In the genomic region with DNA sequence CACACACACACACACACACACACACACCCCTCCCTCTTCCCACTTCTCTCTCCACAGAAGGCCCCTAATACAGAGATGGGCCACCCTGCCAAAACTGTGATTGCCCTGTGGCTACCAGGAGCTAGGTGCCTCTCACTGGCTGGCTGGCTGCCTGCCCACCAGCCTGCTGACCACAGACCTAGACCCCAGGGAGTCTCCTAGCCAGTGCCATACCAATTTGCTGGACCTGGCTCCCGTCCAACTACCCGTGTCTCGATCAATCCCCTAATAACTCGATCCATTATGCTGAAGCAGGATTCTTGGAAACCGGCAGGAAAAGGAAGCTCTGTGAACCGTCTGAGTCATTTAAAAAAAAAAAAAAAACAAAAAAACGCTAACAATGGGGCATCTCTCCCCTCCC, we compare ENCODE assay signal across 14 mouse cellular contexts. TPM values are rescaled to one million over a fixed set of nuclear protein-coding genes. Genes with fewer than 3 reads are reported as not detected.
DNase-seq lines count a peak whose midpoint lies in the region; ATAC-seq lines count a peak whose summit lies in the region.
"Had no signal": no experiment of that assay in that cellular context is flagged by ENCODE, and none has a peak within 500 bp of the region (broad histone marks: within the 10 kb centered on the region; RNA-seq: fewer than 3 reads in every experiment).

No protein-coding gene starts in this region.

- no peak for DNase-seq in heart, adult 11 months
- DNase-seq in midbrain, embryonic 14.5 days: peak; percentile 52
- no peak for DNase-seq in midbrain, embryonic 11.5 days (ENCODE audit: low spot score, missing footprints)
- no peak for DNase-seq in spleen, postnatal 14 days (ENCODE audit: low spot score in 2 of 2)
- no peak for DNase-seq in ovary, adult 18-20 months (ENCODE audit: low spot score)
- DNase-seq: kidney, adult 8-10 months had no signal

- H3K4me3 ChIP-seq in heart, embryonic 11.5 days (ENCODE audit: low read depth, low read length): no peak overlapping the region
- H3K4me3 ChIP-seq in midbrain, embryonic 14.5 days (replicated peaks; ENCODE audit: low read depth, low read length): no peak overlapping the region
- no peak overlapping the region for H3K4me3 ChIP-seq in midbrain, embryonic 11.5 days (ENCODE audit: low read depth, low read length)
- no peak overlapping the region for H3K4me3 ChIP-seq in hindbrain, embryonic 13.5 days
- H3K4me3 ChIP-seq in neural tube, embryonic 15.5 days (replicated peaks): no peak overlapping the region
- H3K4me3 ChIP-seq: liver, embryonic 12.5 days; stomach, embryonic 15.5 days had no signal

- 43% methylated on average over 7 of the region's 7 CpGs for WGBS in heart, embryonic 11.5 days (ENCODE audit: insufficient replicate concordance)
- WGBS in midbrain, embryonic 14.5 days: 34% methylated on average over 7 of the region's 7 CpGs
- 63% methylated on average over 7 of the region's 7 CpGs for WGBS in midbrain, embryonic 11.5 days
- WGBS in hindbrain, embryonic 13.5 days: 20% methylated on average over 7 of the region's 7 CpGs
- 25% methylated on average over 7 of the region's 7 CpGs for WGBS in neural tube, embryonic 15.5 days

- H3K36me3 ChIP-seq in heart, embryonic 11.5 days (ENCODE audit: control insufficient read depth, insufficient read depth, low read length): no peaks in the 10 kb centered on the region
- H3K36me3 ChIP-seq in midbrain, embryonic 14.5 days (ENCODE audit: control insufficient read depth, insufficient read depth, low read length): no peaks in the 10 kb centered on the region
- H3K36me3 ChIP-seq in midbrain, embryonic 11.5 days (ENCODE audit: control insufficient read depth, insufficient read depth, low read length): no peaks in the 10 kb centered on the region
- H3K36me3 ChIP-seq in hindbrain, embryonic 13.5 days: no peaks in the 10 kb centered on the region
- H3K36me3 ChIP-seq in neural tube, embryonic 15.5 days: no peaks in the 10 kb centered on the region
- H3K36me3 ChIP-seq: liver, embryonic 12.5 days; stomach, embryonic 15.5 days had no signal

- peaks cover 74% of the 10 kb centered on the region for H3K4me1 ChIP-seq in heart, embryonic 11.5 days (ENCODE audit: control insufficient read depth, insufficient read depth, low read length)
- H3K4me1 ChIP-seq in midbrain, embryonic 14.5 days (ENCODE audit: control insufficient read depth, insufficient read depth, low read length): peaks cover 55% of the 10 kb centered on the region
- H3K4me1 ChIP-seq in midbrain, embryonic 11.5 days (ENCODE audit: control insufficient read depth, insufficient read depth, low read length): peaks cover 34% of the 10 kb centered on the region
- H3K4me1 ChIP-seq in hindbrain, embryonic 13.5 days (replicated peaks): peaks cover 78% of the 10 kb centered on the region
- peaks cover 71% of the 10 kb centered on the region for H3K4me1 ChIP-seq in neural tube, embryonic 15.5 days

- no peaks in the 10 kb centered on the region for H3K9me3 ChIP-seq in heart, embryonic 11.5 days (replicated peaks; ENCODE audit: control insufficient read depth, low read length)
- H3K9me3 ChIP-seq in midbrain, embryonic 14.5 days (ENCODE audit: control insufficient read depth, low read length): no peaks in the 10 kb centered on the region
- H3K9me3 ChIP-seq in midbrain, embryonic 11.5 days (ENCODE audit: control insufficient read depth, low read length): no peaks in the 10 kb centered on the region
- H3K9me3 ChIP-seq in hindbrain, embryonic 13.5 days: no peaks in the 10 kb centered on the region
- no peaks in the 10 kb centered on the region for H3K9me3 ChIP-seq in neural tube, embryonic 15.5 days (replicated peaks)
- H3K9me3 ChIP-seq: liver, embryonic 12.5 days; stomach, embryonic 15.5 days had no signal

- H3K27me3 ChIP-seq in heart, embryonic 11.5 days (ENCODE audit: control insufficient read depth, insufficient read depth, low read length): no peaks in the 10 kb centered on the region
- no peaks in the 10 kb centered on the region for H3K27me3 ChIP-seq in midbrain, embryonic 14.5 days (ENCODE audit: control insufficient read depth, insufficient read depth, low read length)
- H3K27me3 ChIP-seq in midbrain, embryonic 11.5 days (ENCODE audit: control insufficient read depth, insufficient read depth, low read length): no peaks in the 10 kb centered on the region; the same call in 1 of the 2 replicates
- H3K27me3 ChIP-seq in hindbrain, embryonic 13.5 days: no peaks in the 10 kb centered on the region
- H3K27me3 ChIP-seq in neural tube, embryonic 15.5 days (replicated peaks): no peaks in the 10 kb centered on the region
- H3K27me3 ChIP-seq: stomach, embryonic 15.5 days had no signal

- H3K9ac ChIP-seq in heart, embryonic 11.5 days (ENCODE audit: low read depth, low read length): peak overlapping the region; percentile 52; the same call in 1 of the 2 replicates
- no peak overlapping the region for H3K9ac ChIP-seq in midbrain, embryonic 14.5 days (replicated peaks; ENCODE audit: low read length)
- no peak overlapping the region for H3K9ac ChIP-seq in midbrain, embryonic 11.5 days (ENCODE audit: low read length)
- H3K9ac ChIP-seq in hindbrain, embryonic 13.5 days: 0 out of 2 replicates have a peak overlapping the region, but pooled peaks have one; percentile 46
- H3K9ac ChIP-seq in neural tube, embryonic 15.5 days (replicated peaks): no peak overlapping the region
- H3K9ac ChIP-seq: liver, embryonic 12.5 days; stomach, embryonic 15.5 days had no signal

- H3K27ac ChIP-seq in heart, embryonic 11.5 days (ENCODE audit: low read depth, low read length): peak overlapping the region; percentile 82
- H3K27ac ChIP-seq in midbrain, embryonic 14.5 days (replicated peaks; ENCODE audit: low read depth, low read length): peak overlapping the region; percentile 66
- no peak overlapping the region for H3K27ac ChIP-seq in midbrain, embryonic 11.5 days (ENCODE audit: low read depth, low read length)
- peak overlapping the region; percentile 76 for H3K27ac ChIP-seq in hindbrain, embryonic 13.5 days
- peak overlapping the region; percentile 63 for H3K27ac ChIP-seq in neural tube, embryonic 15.5 days (replicated peaks)
- H3K27ac ChIP-seq: liver, embryonic 12.5 days; stomach, embryonic 15.5 days had no signal

- no peak overlapping the region; the same call in none of the 2 replicates for H3K4me2 ChIP-seq in heart, embryonic 11.5 days
- H3K4me2 ChIP-seq in midbrain, embryonic 14.5 days (ENCODE audit: low read length): no peak overlapping the region
- no peak overlapping the region for H3K4me2 ChIP-seq in midbrain, embryonic 11.5 days
- H3K4me2 ChIP-seq in hindbrain, embryonic 13.5 days: no peak overlapping the region
- no peak overlapping the region for H3K4me2 ChIP-seq in neural tube, embryonic 15.5 days
- H3K4me2 ChIP-seq: liver, embryonic 12.5 days; stomach, embryonic 15.5 days had no signal

- ATAC-seq in heart, embryonic 11.5 days (replicated peaks; ENCODE audit: insufficient number of reproducible peaks, low FRiP score, low TSS enrichment): no peak
- ATAC-seq in midbrain, embryonic 14.5 days (ENCODE audit: low FRiP score, low TSS enrichment): no peak
- no peak for ATAC-seq in midbrain, embryonic 11.5 days (ENCODE audit: low FRiP score)
- no peak for ATAC-seq in hindbrain, embryonic 13.5 days (ENCODE audit: low FRiP score)
- no peak for ATAC-seq in neural tube, embryonic 15.5 days (ENCODE audit: low FRiP score)
- ATAC-seq: activated CD4-positive, CD25-positive, alpha-beta regulatory T cell, adult 4 months; liver, embryonic 12.5 days had no signal

RNA-seq across cellular contexts. Expression of gene Cacna1h, which starts 22.8 kb away (rescaled TPM):
- polyA plus RNA-seq in heart, embryonic 11.5 days (2014; fragmentation: Nextera tagmentation; extraction: Ambion mirVana): 10.3 and 10.6 TPM in 2 replicates
- 11.3 and 15.0 TPM in 2 replicates for polyA plus RNA-seq in midbrain, embryonic 14.5 days (2014; fragmentation: Nextera tagmentation; extraction: Ambion mirVana)
- polyA plus RNA-seq in midbrain, embryonic 11.5 days (2014; fragmentation: Nextera tagmentation; extraction: Ambion mirVana): 3.5 and 4.3 TPM in 2 replicates
- 9.7 and 10.2 TPM in 2 replicates for polyA plus RNA-seq in hindbrain, embryonic 13.5 days (2015; fragmentation: Nextera tagmentation; extraction: Ambion mirVana)
- polyA plus RNA-seq in neural tube, embryonic 15.5 days (2015; fragmentation: Nextera tagmentation; extraction: Ambion mirVana): 10.1 and 10.9 TPM in 2 replicates
- polyA plus RNA-seq: activated CD4-positive, CD25-positive, alpha-beta regulatory T cell, adult 4 months had no signal

RNA-seq across cellular contexts. Expression of gene Tpsg1, which starts 41.7 kb away (rescaled TPM):
- polyA plus RNA-seq in heart, embryonic 11.5 days (2014; fragmentation: Nextera tagmentation; extraction: Ambion mirVana): 0.69 and 1.6 TPM in 2 replicates
- polyA plus RNA-seq in midbrain, embryonic 14.5 days (2014; fragmentation: Nextera tagmentation; extraction: Ambion mirVana): 0.61 and 1.2 TPM in 2 replicates
- not detected in 2 replicates for polyA plus RNA-seq in midbrain, embryonic 11.5 days (2014; fragmentation: Nextera tagmentation; extraction: Ambion mirVana)
- polyA plus RNA-seq in hindbrain, embryonic 13.5 days (2015; fragmentation: Nextera tagmentation; extraction: Ambion mirVana): 0.85 and 0.90 TPM in 2 replicates
- 0.34 and 0.74 TPM in 2 replicates for polyA plus RNA-seq in neural tube, embryonic 15.5 days (2015; fragmentation: Nextera tagmentation; extraction: Ambion mirVana)
- polyA plus RNA-seq: activated CD4-positive, CD25-positive, alpha-beta regulatory T cell, adult 4 months; cortical plate, adult 2 months; gonadal fat pad, adult 2 months had no signal

RNA-seq across cellular contexts. Expression of gene Tekt4, which starts 43.6 kb away (rescaled TPM):
- polyA plus RNA-seq in heart, embryonic 11.5 days (2014; fragmentation: Nextera tagmentation; extraction: Ambion mirVana): 0.97 and 1.2 TPM in 2 replicates
- polyA plus RNA-seq in midbrain, embryonic 14.5 days (2014; fragmentation: Nextera tagmentation; extraction: Ambion mirVana): 0.46 and 0.50 TPM in 2 replicates
- polyA plus RNA-seq in midbrain, embryonic 11.5 days (2014; fragmentation: Nextera tagmentation; extraction: Ambion mirVana): 0.12 TPM in 1 of 2 replicates, not detected in the other
- 1.1 and 2.0 TPM in 2 replicates for polyA plus RNA-seq in hindbrain, embryonic 13.5 days (2015; fragmentation: Nextera tagmentation; extraction: Ambion mirVana)
- 0.67 and 0.84 TPM in 2 replicates for polyA plus RNA-seq in neural tube, embryonic 15.5 days (2015; fragmentation: Nextera tagmentation; extraction: Ambion mirVana)
- polyA plus RNA-seq: activated CD4-positive, CD25-positive, alpha-beta regulatory T cell, adult 4 months; liver, embryonic 12.5 days had no signal

RNA-seq across cellular contexts. Expression of gene Tpsb2, which starts 44.7 kb away (rescaled TPM):
- not detected in 2 replicates for polyA plus RNA-seq in heart, embryonic 11.5 days (2014; fragmentation: Nextera tagmentation; extraction: Ambion mirVana)
- 0.20 TPM in 1 of 2 replicates, not detected in the other for polyA plus RNA-seq in midbrain, embryonic 14.5 days (2014; fragmentation: Nextera tagmentation; extraction: Ambion mirVana)
- polyA plus RNA-seq in midbrain, embryonic 11.5 days (2014; fragmentation: Nextera tagmentation; extraction: Ambion mirVana): not detected in 2 replicates
- 0.14 TPM in 1 of 2 replicates, not detected in the other for polyA plus RNA-seq in hindbrain, embryonic 13.5 days (2015; fragmentation: Nextera tagmentation; extraction: Ambion mirVana)
- 1.2 and 1.8 TPM in 2 replicates for polyA plus RNA-seq in neural tube, embryonic 15.5 days (2015; fragmentation: Nextera tagmentation; extraction: Ambion mirVana)
- polyA plus RNA-seq: activated CD4-positive, CD25-positive, alpha-beta regulatory T cell, adult 4 months; liver, embryonic 12.5 days had no signal

Comparison
In these comparisons a context has a peak if more than half of its experiments do, and no peak if none do; other contexts are left out.
1. H3K9ac ChIP-seq: peak in heart, embryonic 11.5 days (single experiment) and hindbrain, embryonic 13.5 days (single experiment); none in midbrain, embryonic 14.5 days (single experiment), midbrain, embryonic 11.5 days (single experiment) and neural tube, embryonic 15.5 days (single experiment).